Mouse (Mus musculus): Measurements from ENCODE around the gene Susd6. TPM values are rescaled to one million over a fixed set of nuclear protein-coding genes. Genes with fewer than 3 reads are reported as not detected.

Susd6 gene
- total RNA-seq, 1 experiment from 2014 or later, result 54.2 TPM

Other genes starting within 250 kb of the Susd6 start
- 44.5 and 48.4 TPM in 2 replicates for gene Slc39a9, start 146.6 kb upstream of the Susd6 start, total RNA-seq (2021)
- 46.9 and 50.2 TPM in 2 replicates for gene Erh, start 146.2 kb upstream of the Susd6 start, total RNA-seq (2021)
- not detected in 2 replicates for gene Plekhd1, start 97.9 kb upstream of the Susd6 start, total RNA-seq (2021)
- gene Ccdc177, start 29.8 kb upstream of the Susd6 start, total RNA-seq (2021), result 0.09 TPM in 1 of 2 replicates, not detected in the other
- 378 and 500 TPM in 2 replicates for gene Srsf5, start 155.0 kb downstream of the Susd6 start, total RNA-seq (2021)
- gene Slc10a1, start 178.2 kb downstream of the Susd6 start, total RNA-seq (2021), result 6.0 TPM in 1 of 2 replicates, not detected in the other
- 132 and 152 TPM in 2 replicates for gene Smoc1, start 236.3 kb downstream of the Susd6 start, total RNA-seq (2021)

Measured in adrenal gland, postnatal 25 days (tissue).